Mouse (Mus musculus): Measurements from ENCODE around the gene Msgn1.

GRCm38 (mm10) chr12:11177408-11178394 is 31.1 kb downstream of the Msgn1 start:
- no peak for TF ChIP-seq TAL1 (IDR thresholded peaks at IDR 0.05; ENCODE audit: low read length)
- TF ChIP-seq GATA1 (IDR thresholded peaks at IDR 0.05; ENCODE audit: low read length), result no peak

Measured in erythroblast, embryonic 14.5 days (primary cell).